Mouse (Mus musculus) forebrain, embryonic 13.5 days (tissue): Measurements from ENCODE around the gene Pcdh7. TPM values are rescaled to one million over a fixed set of nuclear protein-coding genes. Genes with fewer than 3 reads are reported as not detected.

ENCODE experiments used
- ATAC-seq: fragments of 200-750 bp; cut with Nextera tagmentation; 2 replicates; pipeline ENCODE4 v1.8.0; 2017
- H3K27ac ChIP-seq: fragments of 300-500 bp; sonication (generic); 2 replicates; pipeline ENCODE4 v1.5.1; 2015; ENCODE audit warnings: inconsistent platforms, mild to moderate bottlenecking, moderate library complexity
- H3K27me3 ChIP-seq: fragments of 300-500 bp; sonication (generic); 2 replicates; pipeline ENCODE4 v1.6.1; 2015; ENCODE audit warnings: mild to moderate bottlenecking, inconsistent platforms
- H3K36me3 ChIP-seq: fragments of 300-500 bp; sonication (generic); 2 replicates; pipeline ENCODE4 v1.6.1; 2015; ENCODE audit warnings: mild to moderate bottlenecking, inconsistent platforms; ENCODE audit not compliant: poor library complexity, severe bottlenecking
- H3K4me1 ChIP-seq: fragments of 300-500 bp; sonication (generic); 2 replicates; pipeline ENCODE4 v1.6.1; 2015; ENCODE audit warnings: inconsistent platforms
- H3K4me2 ChIP-seq: fragments of 300-500 bp; sonication (generic); 2 replicates; pipeline ENCODE4 v1.6.1; 2015; ENCODE audit warnings: inconsistent platforms, mild to moderate bottlenecking, moderate library complexity
- H3K4me3 ChIP-seq: fragments of 300-500 bp; sonication (generic); 2 replicates; pipeline ENCODE4 v1.5.1; 2015; ENCODE audit warnings: mild to moderate bottlenecking, inconsistent platforms
- H3K9ac ChIP-seq: fragments of 300-500 bp; sonication (generic); 2 replicates; pipeline ENCODE4 v1.6.1; 2015; ENCODE audit warnings: mild to moderate bottlenecking, inconsistent platforms
- H3K9me3 ChIP-seq: fragments of 300-500 bp; sonication (generic); replicated peaks from 2 replicates; pipeline ENCODE4 v1.6.1; 2016; ENCODE audit warnings: inconsistent platforms
- WGBS: fragments of 180-500 bp; shearing (Covaris S2); methylation state at CpG from one replicate; pipeline ENCODE4 v1.1.7; 2015; 5-methylcytosine and 5-hydroxymethylcytosine counted together
- polyA plus RNA-seq: library from polyadenylated mRNA; unstranded; fragments of >200 nt; fragmentation: Nextera tagmentation; extraction: Ambion mirVana; gene quantifications from 2 replicates; pipeline ENCODE4 v1.2.1, GENCODE M21; 2015

Pcdh7 gene
- polyA plus RNA-seq, 1 experiment from 2014 or later, result 7.2 TPM

DNA sequence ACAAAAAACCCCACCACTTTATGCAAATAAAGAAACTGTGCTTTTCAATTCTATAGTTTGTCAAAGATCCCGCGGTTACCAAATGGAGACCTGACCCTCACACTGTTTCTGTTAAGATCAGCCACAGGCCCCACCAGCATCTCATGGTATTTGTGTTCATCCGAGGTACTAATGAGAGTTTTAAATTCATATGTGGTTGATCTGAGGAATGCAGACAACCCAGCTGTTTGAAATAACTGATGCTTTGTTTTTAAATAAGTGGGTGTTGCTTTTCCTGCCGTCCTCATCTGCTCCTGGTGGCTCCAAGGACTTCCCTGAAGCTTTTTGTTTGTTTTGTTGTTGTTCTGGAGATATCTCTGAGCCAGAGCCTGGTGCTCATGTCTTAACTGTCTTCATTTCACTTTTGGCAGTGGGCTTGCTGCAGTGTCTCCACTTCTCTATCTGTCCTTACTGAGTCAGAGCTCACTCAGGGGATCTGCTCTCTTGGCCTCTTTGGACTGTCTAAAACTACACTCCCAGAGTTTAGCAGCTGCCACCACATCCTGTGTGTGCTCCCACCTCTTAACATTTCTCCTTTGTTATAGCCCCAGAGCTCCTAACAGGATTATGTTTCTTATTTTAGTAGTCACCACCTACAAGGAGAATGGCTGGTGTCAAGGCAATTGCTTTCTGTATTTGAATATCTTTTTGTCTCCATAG, 39.1 kb downstream of the Pcdh7 start:
- H3K36me3 ChIP-seq, result no peaks in the 10 kb centered on the region
- H3K27ac ChIP-seq, result no peak overlapping the region
- WGBS, result 41% methylated on average over 4 of the region's 4 CpGs
- H3K9me3 ChIP-seq, result no peaks in the 10 kb centered on the region
- H3K4me3 ChIP-seq, result no peak overlapping the region
- H3K9ac ChIP-seq, result no peak overlapping the region
- 0 out of 2 replicates have a peak, but pooled peaks cover 10% of the 10 kb centered on the region for H3K4me1 ChIP-seq
- no peak for ATAC-seq
- no peak overlapping the region for H3K4me2 ChIP-seq
- no peaks in the 10 kb centered on the region for H3K27me3 ChIP-seq

DNA sequence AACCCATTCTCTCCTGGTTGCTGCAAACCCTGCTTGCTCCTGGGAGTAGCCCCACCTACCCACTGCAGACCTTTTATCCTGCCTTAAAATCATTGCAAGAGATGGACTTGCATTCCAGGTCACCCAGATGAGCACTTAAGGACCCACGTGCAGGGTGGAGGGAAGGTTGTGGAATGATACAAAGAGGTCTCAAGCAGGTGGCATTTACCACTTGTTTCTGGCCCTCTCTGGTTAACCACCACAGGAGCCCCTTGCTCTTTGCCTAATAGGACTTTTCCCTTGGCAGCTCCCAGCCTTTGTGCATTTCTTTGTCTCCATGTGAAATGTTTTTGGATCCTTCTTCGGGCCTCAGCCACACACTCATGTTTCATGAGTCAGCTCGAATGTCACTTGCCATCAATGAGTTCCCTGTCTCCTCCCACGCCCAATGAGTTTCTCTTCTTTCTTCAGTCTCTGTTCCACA, 39.7 kb downstream of the Pcdh7 start:
- no peak overlapping the region for H3K27ac ChIP-seq
- H3K9me3 ChIP-seq, result no peaks in the 10 kb centered on the region
- no peak overlapping the region for H3K9ac ChIP-seq
- H3K4me1 ChIP-seq, result 0 out of 2 replicates have a peak, but pooled peaks cover 10% of the 10 kb centered on the region
- no peak overlapping the region for H3K4me2 ChIP-seq
- no peak for ATAC-seq
- H3K4me3 ChIP-seq, result no peak overlapping the region
- 16% methylated on average over 4 of the region's 4 CpGs for WGBS
- H3K36me3 ChIP-seq, result no peaks in the 10 kb centered on the region
- no peaks in the 10 kb centered on the region for H3K27me3 ChIP-seq

DNA sequence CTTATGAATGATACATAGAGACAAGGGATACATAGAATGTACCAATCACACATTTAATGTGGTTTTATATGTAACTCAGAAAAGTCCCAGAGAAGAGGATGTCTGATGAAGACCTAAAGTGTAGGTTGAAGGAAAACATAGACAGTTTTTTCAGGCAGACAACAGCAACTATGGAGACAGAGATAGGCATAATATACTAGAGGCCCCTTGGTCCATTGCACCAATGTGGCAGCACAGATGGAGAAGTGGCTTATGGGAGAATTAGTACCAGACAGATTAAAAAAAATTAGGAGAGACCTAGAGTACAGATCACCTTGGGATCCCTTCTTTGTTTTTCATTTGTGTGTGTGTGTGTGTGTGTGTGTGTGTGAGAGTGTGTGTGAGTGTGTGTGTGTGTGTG, 41.2 kb downstream of the Pcdh7 start:
- H3K27ac ChIP-seq, result no peak overlapping the region
- H3K27me3 ChIP-seq, result no peaks in the 10 kb centered on the region
- 0 out of 2 replicates have a peak, but pooled peaks cover 10% of the 10 kb centered on the region for H3K4me1 ChIP-seq
- H3K9me3 ChIP-seq, result no peaks in the 10 kb centered on the region
- H3K9ac ChIP-seq, result no peak overlapping the region
- no peak for ATAC-seq
- H3K4me2 ChIP-seq, result no peak overlapping the region
- no peak overlapping the region for H3K4me3 ChIP-seq
- no peaks in the 10 kb centered on the region for H3K36me3 ChIP-seq

DNA sequence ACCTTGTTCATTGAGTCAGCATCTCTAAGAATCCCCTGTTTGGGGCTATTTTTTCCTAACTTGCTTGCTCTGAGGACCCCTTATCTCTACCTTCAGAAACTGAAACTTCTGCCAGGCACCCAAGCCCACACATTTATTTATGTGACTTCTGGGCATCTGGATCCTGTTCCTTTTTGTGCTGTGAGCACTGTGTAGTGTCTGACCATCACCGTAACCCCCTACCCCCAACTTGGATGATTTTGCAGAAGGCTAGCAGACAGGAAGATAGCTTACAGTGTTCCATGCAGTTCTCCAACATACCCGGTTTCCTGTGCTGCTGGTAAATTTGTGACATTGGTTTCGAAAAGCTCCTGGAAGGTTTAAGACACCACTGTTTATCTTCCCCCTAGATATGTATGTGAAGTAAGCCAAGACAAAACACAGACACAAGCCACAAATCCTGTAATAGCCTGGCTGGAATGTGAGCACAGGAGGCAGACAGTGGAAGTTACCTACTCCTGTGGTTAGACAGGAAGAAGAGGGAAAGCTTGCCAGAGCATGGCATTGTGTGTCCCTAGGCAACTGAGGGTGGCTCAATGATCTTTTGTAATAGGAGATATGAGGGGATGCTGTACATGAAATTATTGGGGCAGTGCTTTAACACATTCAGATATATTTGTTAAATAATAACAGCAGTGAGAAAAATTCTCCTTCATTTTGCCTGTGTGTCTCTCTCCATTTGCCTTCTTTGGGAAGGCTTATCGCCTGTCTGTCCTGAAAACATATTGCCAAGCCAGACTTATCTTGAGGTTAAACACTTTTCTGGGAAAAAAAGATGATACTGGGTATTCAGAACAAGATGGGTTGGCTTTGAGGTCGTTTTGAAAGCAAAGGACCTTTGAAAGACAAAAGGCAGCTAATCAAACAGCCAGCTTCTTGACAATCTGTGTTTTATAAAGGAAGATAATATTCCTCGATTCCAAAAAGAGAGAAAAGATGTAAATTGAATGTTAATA, 42.6 kb downstream of the Pcdh7 start:
- H3K4me1 ChIP-seq, result 0 out of 2 replicates have a peak, but pooled peaks cover 10% of the 10 kb centered on the region
- no peak overlapping the region for H3K9ac ChIP-seq
- no peaks in the 10 kb centered on the region for H3K9me3 ChIP-seq
- no peak overlapping the region for H3K4me3 ChIP-seq
- 71% methylated on average over 6 of the region's 6 CpGs for WGBS
- no peak for ATAC-seq
- H3K36me3 ChIP-seq, result no peaks in the 10 kb centered on the region
- no peak overlapping the region for H3K4me2 ChIP-seq
- no peak overlapping the region for H3K27ac ChIP-seq
- no peaks in the 10 kb centered on the region for H3K27me3 ChIP-seq

DNA sequence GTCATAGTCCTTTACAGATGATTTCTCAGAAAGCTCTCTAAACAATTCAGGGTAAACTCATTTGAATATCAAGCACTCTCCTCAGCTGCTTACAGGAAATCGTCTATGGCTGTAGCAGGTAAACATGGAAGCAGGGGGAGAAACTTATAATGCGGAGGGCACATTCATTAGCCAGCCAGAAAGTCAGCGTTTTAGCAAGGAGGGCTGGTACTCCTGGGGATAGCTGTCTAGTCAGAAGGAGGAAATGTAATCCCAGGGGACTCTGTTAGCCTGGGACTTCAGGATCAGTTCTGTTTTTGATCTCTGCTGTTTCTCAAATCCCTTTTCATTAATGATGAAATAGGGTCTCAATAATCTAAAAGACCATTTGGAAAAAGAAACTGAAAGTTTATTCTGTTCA, 47.6 kb downstream of the Pcdh7 start:
- H3K27ac ChIP-seq, result no peak overlapping the region
- WGBS, result 31% methylated on average over 3 of the region's 3 CpGs
- ATAC-seq, result no peak

DNA sequence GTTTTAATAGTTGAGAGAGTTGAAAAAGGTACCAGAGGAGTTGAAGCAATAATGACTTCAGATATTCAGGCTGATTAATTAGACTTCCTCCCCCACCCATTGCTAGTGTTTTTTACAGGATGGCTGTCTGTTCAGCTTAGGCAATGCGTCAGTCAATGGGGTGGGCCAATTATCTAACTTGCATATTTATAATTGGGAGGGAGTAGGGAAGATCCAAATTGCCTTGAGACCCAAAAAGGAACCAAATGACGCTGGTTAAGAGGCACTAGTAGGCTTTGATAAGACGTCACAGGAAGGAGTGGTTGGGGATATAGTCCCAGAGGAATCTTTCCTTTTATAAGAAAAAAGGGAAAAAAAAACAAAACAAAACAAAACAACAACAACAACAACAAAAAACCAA, 49.6 kb downstream of the Pcdh7 start:
- no peaks in the 10 kb centered on the region for H3K27me3 ChIP-seq
- no peaks in the 10 kb centered on the region for H3K36me3 ChIP-seq
- no peak overlapping the region for H3K4me2 ChIP-seq
- H3K4me1 ChIP-seq, result peaks cover 6% of the 10 kb centered on the region; the same call in 1 of the 2 replicates
- H3K27ac ChIP-seq, result no peak overlapping the region
- peak; percentile 51; the same call in 1 of the 2 replicates for ATAC-seq
- no peak overlapping the region for H3K4me3 ChIP-seq
- no peak overlapping the region for H3K9ac ChIP-seq
- H3K9me3 ChIP-seq, result no peaks in the 10 kb centered on the region
- WGBS, result 35% methylated on average over 3 of the region's 3 CpGs

More for the DNA sequence above, 47.6 kb downstream of the Pcdh7 start:
- H3K4me3 ChIP-seq, result no peak overlapping the region
- H3K4me2 ChIP-seq, result no peak overlapping the region
- no peaks in the 10 kb centered on the region for H3K27me3 ChIP-seq
- no peaks in the 10 kb centered on the region for H3K36me3 ChIP-seq
- no peaks in the 10 kb centered on the region for H3K9me3 ChIP-seq
- H3K4me1 ChIP-seq, result no peaks in the 10 kb centered on the region
- H3K9ac ChIP-seq, result no peak overlapping the region

DNA sequence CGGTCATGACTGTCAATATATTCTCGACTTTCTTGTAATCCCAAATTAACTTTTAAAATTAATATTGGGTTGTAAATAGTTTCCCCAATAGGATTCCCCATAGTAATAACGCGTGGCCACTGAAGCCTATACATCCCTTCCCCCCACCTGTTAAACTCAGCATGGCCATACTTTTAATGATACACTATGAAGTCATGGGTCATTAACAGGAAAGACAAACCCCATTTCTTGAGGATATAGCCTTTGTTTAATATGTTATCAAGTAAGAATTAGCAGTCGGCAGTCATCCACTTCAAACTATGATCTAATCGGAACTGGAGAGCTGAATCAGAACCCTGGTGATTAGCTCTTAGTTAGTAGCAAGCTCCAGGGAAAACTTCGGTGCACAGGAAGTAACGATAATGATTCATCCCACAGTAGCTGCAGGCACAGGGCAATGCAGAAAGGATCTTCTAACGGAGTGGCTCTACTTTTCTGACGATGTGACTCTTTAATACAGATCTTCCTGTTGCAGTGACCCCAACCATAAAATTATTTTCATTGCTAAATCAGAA, 50.8 kb downstream of the Pcdh7 start:
- Histone ChIP-seq H3K4me2 (no peak overlapping the region), H3K36me3 (no peaks in the 10 kb centered on the region), H3K27me3 (no peaks in the 10 kb centered on the region), H3K4me1 (peaks cover 6% of the 10 kb centered on the region; the same call in 1 of the 2 replicates), H3K9me3 (no peaks in the 10 kb centered on the region), H3K9ac (no peak overlapping the region), H3K4me3 (no peak overlapping the region), H3K27ac (no peak overlapping the region)
- 82% methylated on average over 10 of the region's 10 CpGs for WGBS
- no peak for ATAC-seq

DNA sequence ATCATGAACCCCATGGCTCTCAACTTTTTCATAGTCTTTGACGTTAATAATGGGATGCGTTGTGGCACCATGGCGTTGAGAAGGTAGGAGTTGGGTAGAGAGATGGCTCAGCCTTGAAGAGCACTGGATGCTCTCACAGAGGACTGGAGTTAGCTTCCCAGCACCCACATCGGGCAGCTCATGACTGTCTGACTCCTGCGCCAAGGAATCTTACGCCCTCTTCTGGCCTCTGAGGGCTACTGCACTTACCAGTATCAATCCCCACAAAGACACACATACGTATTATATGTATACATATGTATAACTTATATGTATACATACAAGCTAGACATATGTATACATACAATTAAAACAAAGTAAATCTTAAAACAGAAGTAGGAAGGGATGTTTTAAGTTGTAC, 51.9 kb downstream of the Pcdh7 start:
- no peak for ATAC-seq
- peaks cover 6% of the 10 kb centered on the region; the same call in 1 of the 2 replicates for H3K4me1 ChIP-seq

DNA sequence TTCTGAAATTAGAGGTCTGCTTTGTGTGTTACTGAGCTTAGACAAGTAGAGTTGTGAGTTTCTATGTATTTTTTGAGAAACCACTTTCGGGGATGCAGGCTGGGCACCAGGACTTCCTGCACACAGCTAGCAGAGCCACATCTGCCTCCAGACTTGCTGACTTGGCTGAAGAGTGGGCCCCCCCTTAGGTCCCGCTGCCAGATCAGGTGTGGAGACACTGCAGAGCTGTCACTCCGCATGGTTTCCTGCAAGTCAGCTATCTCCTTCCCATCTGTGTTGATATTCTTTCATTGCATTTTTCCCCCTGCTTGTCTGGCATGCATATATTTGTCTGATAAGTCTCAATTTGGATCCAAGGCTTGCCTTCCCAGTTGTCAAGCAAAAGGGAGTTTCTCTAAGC, 52.6 kb downstream of the Pcdh7 start:
- 85% methylated on average over 3 of the region's 3 CpGs for WGBS
- H3K4me1 ChIP-seq, result peaks cover 6% of the 10 kb centered on the region; the same call in 1 of the 2 replicates
- no peak overlapping the region for H3K4me3 ChIP-seq
- no peak overlapping the region for H3K27ac ChIP-seq
- no peak overlapping the region for H3K9ac ChIP-seq
- no peaks in the 10 kb centered on the region for H3K9me3 ChIP-seq
- no peak overlapping the region for H3K4me2 ChIP-seq
- no peaks in the 10 kb centered on the region for H3K36me3 ChIP-seq
- ATAC-seq, result no peak
- no peaks in the 10 kb centered on the region for H3K27me3 ChIP-seq

More for the DNA sequence above, 51.9 kb downstream of the Pcdh7 start:
- H3K27me3 ChIP-seq, result no peaks in the 10 kb centered on the region
- H3K4me2 ChIP-seq, result no peak overlapping the region
- no peak overlapping the region for H3K27ac ChIP-seq
- no peak overlapping the region for H3K9ac ChIP-seq
- WGBS, result 96% methylated on average over 7 of the region's 7 CpGs
- H3K9me3 ChIP-seq, result no peaks in the 10 kb centered on the region
- no peaks in the 10 kb centered on the region for H3K36me3 ChIP-seq
- H3K4me3 ChIP-seq, result no peak overlapping the region

DNA sequence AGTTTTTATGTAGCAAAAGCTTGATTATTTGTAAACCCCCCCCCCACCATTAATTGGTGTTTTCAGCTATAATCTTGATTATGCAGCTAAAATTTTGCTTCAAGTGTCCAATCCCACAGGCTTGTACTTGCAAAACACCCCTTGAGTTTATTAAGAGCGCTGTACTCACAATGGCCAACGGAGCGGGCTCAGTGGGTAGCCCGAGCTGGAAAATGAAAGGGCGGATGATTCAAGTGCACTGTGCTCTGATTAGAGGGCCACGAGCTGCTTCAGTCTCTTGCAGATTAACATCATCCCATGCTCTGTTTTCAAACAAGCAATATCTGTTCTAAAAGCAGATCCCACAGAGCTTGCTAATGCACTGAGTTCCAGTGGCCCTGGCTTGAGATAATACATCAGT, 53.4 kb downstream of the Pcdh7 start:
- 44% methylated on average over 6 of the region's 6 CpGs for WGBS
- peaks cover 6% of the 10 kb centered on the region; the same call in 1 of the 2 replicates for H3K4me1 ChIP-seq
- H3K4me3 ChIP-seq, result no peak overlapping the region
- H3K9me3 ChIP-seq, result no peaks in the 10 kb centered on the region
- H3K27me3 ChIP-seq, result no peaks in the 10 kb centered on the region
- no peak overlapping the region for H3K4me2 ChIP-seq
- peak; percentile 43; the same call in 1 of the 2 replicates for ATAC-seq
- no peak overlapping the region for H3K9ac ChIP-seq
- peak overlapping the region; percentile 10; the same call in 1 of the 2 replicates for H3K27ac ChIP-seq
- H3K36me3 ChIP-seq, result no peaks in the 10 kb centered on the region

DNA sequence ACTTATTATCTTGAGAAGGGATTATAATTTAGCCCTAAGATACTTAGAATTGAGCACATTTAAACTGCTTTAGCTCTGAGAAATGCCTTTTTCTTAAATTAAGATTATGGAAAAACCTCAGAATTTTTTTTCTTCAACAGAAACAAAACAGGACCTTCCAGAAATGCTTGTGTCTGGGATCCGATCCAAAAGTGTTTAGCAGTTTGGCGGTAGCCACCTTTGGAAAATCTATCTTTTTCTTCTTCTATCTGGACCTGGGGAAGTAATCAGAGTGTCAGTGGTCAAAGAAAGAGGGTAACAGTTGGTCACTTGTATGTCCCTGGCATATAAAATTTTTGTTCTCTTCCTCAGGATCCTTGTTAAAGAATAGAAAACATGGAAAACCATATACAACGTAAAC, 54.9 kb downstream of the Pcdh7 start:
- no peak overlapping the region for H3K4me2 ChIP-seq
- no peaks in the 10 kb centered on the region for H3K27me3 ChIP-seq
- no peaks in the 10 kb centered on the region for H3K36me3 ChIP-seq
- WGBS, result 84% methylated on average over 3 of the region's 3 CpGs
- ATAC-seq, result no peak
- peaks cover 6% of the 10 kb centered on the region; the same call in 1 of the 2 replicates for H3K4me1 ChIP-seq
- H3K9me3 ChIP-seq, result no peaks in the 10 kb centered on the region
- H3K9ac ChIP-seq, result no peak overlapping the region
- H3K27ac ChIP-seq, result no peak overlapping the region
- H3K4me3 ChIP-seq, result no peak overlapping the region

DNA sequence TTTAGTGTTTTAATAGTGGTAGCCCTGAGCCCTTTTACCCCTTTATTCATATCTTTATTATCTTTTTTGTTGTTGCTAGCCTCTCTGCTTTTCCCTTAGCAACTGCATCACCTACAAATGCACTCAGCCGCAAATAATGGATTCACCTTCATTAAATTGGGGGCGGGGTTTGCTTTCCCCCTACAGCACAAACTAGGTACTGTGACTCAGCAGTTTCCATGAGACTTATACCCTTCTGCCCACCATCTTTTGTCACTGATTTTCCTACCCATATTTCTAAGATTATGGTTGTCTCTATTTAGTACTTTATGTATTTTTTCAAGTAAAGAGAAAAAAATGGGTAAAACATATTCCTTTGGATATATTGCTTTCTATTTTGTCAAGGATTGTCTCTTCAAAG, 56.7 kb downstream of the Pcdh7 start:
- no peaks in the 10 kb centered on the region for H3K36me3 ChIP-seq
- H3K9me3 ChIP-seq, result no peaks in the 10 kb centered on the region
- H3K27me3 ChIP-seq, result no peaks in the 10 kb centered on the region
- H3K9ac ChIP-seq, result no peak overlapping the region
- 88% methylated on average over 2 of the region's 2 CpGs for WGBS
- no peak overlapping the region for H3K4me2 ChIP-seq
- H3K27ac ChIP-seq, result no peak overlapping the region
- no peak overlapping the region for H3K4me3 ChIP-seq
- H3K4me1 ChIP-seq, result peaks cover 6% of the 10 kb centered on the region; the same call in 1 of the 2 replicates
- ATAC-seq, result no peak
